Mouse (Mus musculus): Measurements from ENCODE around the gene Gga2.
A peak's percentile ranks its signal among the peaks of the same experiment; 100 is the strongest.

- peak; percentile 37; the same call in 1 of the 2 replicates for TF ChIP-seq CTCF (IDR thresholded peaks at IDR 0.05; ENCODE audit: insufficient read depth, low read depth, low read length)
- no peak for TF ChIP-seq POLR2A (IDR thresholded peaks at IDR 0.05; ENCODE audit: insufficient read depth, low read depth, low read length)
Observed at GRCm38 (mm10) chr7:122015105-122015504, 5.9 kb downstream of the Gga2 start.
